Mouse (Mus musculus) c-Kit-positive CD71-positive TER-119-negative erythroid progenitor cells, embryonic 14.5 days (primary cell): ENCODE measurements around the gene Vmn1r42.
"Not testable (repeated sequence)": the region's sequence is repeated elsewhere in the genome, so short reads cannot be mapped to it uniquely, and the experiment has no call there.

Experiments used
- DNase-seq: peaks from one replicate; pipeline ENCODE4 v3.0.0-alpha.2; 2013; ENCODE audit warnings: low read depth

The Vmn1r42 gene

DNA sequence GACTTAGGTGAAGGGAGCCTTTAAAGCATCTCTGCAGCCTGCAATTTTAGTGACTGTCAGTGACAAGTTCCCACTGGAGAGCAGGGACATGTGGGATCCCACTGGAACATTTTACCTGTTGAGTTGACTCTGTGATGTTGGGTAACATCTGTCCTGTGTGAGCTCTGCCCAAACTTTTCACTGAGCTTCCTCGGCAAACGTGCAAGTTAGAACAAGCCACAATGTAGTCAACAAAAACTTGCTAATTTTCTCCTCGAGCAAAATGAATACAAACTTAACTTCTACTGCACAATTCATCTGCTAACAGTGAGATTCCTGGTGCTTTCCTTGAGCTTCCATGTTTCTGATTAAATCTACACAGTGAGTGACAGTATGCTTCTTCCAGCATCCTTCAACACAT, at the start of gene Vmn1r42, which contains the start of gene Vmn1r43:
Gene Vmn1r42 (minus strand): TSS at position 101 of the 400 bp plus-strand sequence.
Gene Vmn1r43 (minus strand): TSS at position 101 of the 400 bp plus-strand sequence.
- DNase-seq, result not testable (repeated sequence)

- no peak for DNase-seq
Observed at GRCm38 (mm10) chr6:89883812-89884211, 7.6 kb upstream of the Vmn1r42 start.

DNA sequence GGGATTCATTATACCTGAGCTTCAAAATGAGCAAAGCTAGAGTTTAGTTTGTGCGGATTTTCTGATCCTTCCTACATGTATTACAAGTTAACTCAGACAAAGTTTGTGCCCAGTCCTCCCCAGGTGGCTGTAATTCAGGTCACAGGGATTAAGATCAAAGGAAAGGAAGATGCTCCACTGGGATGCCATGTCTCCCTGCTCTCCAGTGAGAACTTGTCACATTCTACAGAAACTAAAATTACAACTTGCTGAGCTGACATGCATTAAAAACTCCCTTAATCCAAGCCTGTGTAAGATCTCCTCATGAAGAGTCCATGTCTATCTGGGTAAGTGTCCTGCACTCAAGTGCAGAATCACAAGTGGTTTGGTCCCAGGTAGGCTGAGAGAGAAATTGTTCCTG, 7.1 kb upstream of the Vmn1r42 start, which contains the start of gene Vmn1r44:
Gene Vmn1r44 (plus strand): TSS at position 301 of the 400 bp plus-strand sequence.
- no peak for DNase-seq

DNA sequence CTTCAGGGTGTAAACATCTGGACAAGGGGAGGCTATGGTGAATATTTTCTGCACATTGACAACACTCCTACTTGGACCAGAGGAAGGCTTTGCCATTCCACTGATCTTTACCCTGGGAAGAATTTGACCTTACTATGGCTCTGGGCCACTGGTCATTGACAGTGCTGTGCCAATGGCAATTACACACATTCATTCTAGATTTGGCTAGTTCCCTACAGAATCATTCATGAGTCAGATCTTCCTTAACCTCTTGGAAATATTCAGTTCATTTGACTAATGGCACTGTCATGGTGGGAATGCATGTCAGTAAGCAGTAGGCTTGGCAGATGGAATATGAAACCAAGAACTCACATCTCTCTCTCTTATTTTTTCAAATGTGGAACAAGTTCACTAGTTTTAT, 4.7 kb upstream of the Vmn1r42 start:
- DNase-seq, result no peak

DNA sequence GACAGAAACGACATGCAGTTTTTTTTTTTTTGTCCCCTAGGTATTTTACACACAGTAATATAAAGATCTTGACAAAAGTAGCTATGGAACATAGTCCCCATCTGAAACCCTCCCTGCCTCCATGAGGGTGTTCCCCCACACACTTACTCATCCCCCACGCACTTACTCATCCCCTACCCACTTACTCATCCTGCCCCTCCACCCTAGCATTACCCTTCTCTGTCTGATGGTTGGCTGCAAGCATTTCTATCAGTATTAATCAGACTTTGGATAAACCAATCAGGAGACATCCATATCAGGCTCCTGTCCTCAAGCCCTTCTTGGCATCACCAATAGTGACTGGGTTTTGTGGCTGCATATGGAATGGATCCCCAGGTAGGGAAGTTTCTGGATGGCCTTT, 750 bp upstream of the Vmn1r42 start:
- no peak for DNase-seq

DNA sequence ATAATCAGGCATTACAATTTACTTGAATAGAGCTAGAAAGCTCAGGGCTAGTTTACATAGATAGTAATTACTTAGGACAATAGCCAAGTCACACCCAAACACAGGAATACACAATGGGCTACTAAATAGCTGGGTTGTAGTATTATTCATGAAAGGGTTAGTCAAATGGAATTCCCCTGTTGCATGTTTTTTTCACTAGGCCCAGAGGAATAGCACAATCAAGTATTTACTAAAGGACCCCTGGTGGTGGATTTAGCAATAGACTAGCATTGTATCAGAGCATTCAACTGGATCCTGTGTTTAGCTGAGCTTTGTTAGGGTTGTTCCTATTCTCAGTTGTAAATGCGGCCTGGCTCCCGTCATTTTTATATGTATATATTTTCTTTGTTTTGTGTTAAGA, 8.2 kb downstream of the Vmn1r42 start:
- DNase-seq, result no peak

DNA sequence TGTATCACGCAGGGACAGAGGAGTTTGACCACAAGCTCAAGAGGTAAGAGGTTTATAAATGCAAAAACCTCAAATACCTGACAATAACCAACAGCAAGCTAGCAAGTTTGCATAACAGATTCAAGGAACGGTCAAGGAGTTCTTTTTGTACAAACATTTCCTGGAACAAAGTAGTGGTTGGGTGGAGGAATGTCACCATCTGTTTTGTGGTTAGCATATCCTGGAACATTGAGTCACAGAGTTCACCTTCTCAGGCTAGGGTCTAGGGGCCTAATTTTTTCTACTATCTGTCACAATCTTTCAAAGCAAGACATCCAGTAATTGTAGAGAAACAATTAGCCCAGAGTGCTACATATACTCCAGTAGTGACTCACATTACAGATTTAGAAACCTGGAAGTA, 8.9 kb downstream of the Vmn1r42 start:
- no peak for DNase-seq

DNA sequence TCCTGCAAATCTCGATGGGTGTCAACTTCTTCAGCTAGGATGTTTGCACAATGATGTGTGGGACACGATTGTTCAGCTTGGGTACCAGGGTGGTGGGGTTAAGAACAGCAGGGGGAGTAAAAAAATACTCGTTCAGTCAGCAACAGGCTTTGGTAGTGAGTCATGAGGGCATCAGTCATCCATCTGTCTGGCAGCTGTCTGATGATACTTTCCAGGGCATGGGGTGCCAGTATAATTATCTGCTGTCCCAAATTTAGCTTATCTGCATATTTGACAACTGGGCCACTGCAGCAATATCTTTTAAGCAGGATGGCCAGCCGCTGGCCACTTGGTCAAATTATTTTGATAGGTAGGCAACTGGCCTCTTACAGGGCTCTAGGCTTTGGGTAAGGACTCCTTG, 12.4 kb downstream of the Vmn1r42 start:
- DNase-seq, result no peak

DNA sequence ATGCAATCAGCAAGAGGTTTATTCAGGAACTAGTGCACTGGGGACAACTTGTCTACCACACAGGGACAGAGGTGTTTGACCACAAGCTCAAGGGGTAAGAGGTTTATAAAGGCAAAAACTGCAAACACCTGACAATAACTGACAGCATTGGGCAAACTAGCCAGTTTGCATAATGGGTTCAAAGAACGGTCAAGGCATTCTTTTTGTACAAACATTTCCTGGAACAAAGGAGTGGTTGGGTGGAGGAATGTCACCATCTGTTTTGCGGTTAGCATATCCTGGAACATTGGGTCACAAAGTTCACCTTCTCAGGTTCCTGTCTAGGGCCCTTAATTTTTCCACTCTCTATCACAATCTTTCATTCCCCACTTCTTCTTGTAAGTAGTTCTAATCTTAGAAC, 16.4 kb downstream of the Vmn1r42 start:
- no peak for DNase-seq

GRCm38 (mm10) chr6:89857552-89857951, 18.7 kb downstream of the Vmn1r42 start:
- DNase-seq, result no peak
